9 mouse cellular contexts compared by ENCODE assay signal in genomic region chr6:82751031-82751430, GRCm38 (mm10). TPM values are rescaled to one million over a fixed set of nuclear protein-coding genes. Genes with fewer than 3 reads are reported as not detected.
DNase-seq lines count a peak whose midpoint lies in the region; ATAC-seq and TF ChIP-seq lines count a peak whose summit lies in the region.
"Had no signal": no experiment of that assay in that cellular context is flagged by ENCODE, and none has a peak within 500 bp of the region (broad histone marks: within the 10 kb centered on the region; RNA-seq: fewer than 3 reads in every experiment).

No protein-coding gene starts in this region.

- DNase-seq in cerebellum, adult 11-12 months: peak; percentile 31
- DNase-seq in cerebellum, adult 11 months: no peak
- DNase-seq in lung, adult 18-20 months: peak; percentile 39 to 54
- no peak for DNase-seq in lung, postnatal 25 days (ENCODE audit: low spot score)
- peak; percentile 87 for DNase-seq in gastrocnemius, adult 2 months
- peak; percentile 64 for DNase-seq in lung, postnatal 36 days
- DNase-seq in thymus, postnatal 25 days: no peak

- peak overlapping the region; percentile 97 for H3K27ac ChIP-seq in gastrocnemius, adult 2 months
- H3K27ac ChIP-seq: macrophage had no signal

- intact Hi-C loops in gastrocnemius, adult 2 months (cut with DNase I): loop anchor here (2.0 kb wide), 1 partner anchor 112 kb away; no protein-coding TSS in a partner anchor

- ATAC-seq in erythroid progenitor cell, adult 5-6 weeks (replicated peaks; ENCODE audit: low FRiP score, poor library complexity, severe bottlenecking): no peak

- peak overlapping the region; percentile 56 for H3K4me3 ChIP-seq in gastrocnemius, adult 2 months

- no peak for TF ChIP-seq CTCF in gastrocnemius, adult 2 months (IDR thresholded peaks at IDR 0.05)

RNA-seq across cellular contexts. Expression of gene Hk2, which starts 23.2 kb away (rescaled TPM):
- 100 to 1,000 TPM; 243 to 313 TPM for total RNA-seq in gastrocnemius, adult 2 months (2021)
- total RNA-seq in erythroid progenitor cell, adult 5-6 weeks (2015; ENCODE audit: low replicate concordance): 7.6 and 10.5 TPM in 2 replicates
- total RNA-seq in erythroid progenitor cell, adult 5-6 weeks (2017; ENCODE audit: low replicate concordance): 5.2 and 8.5 TPM in 2 replicates

RNA-seq across cellular contexts. Expression of gene Pole4, which starts 45.9 kb away (rescaled TPM):
- total RNA-seq in gastrocnemius, adult 2 months (2021): 10 to 100 TPM; 16.7 to 18.4 TPM
- total RNA-seq in erythroid progenitor cell, adult 5-6 weeks (2015; ENCODE audit: low replicate concordance): 14.7 and 19.5 TPM in 2 replicates
- total RNA-seq in erythroid progenitor cell, adult 5-6 weeks (2017; ENCODE audit: low replicate concordance): 16.3 and 28.5 TPM in 2 replicates

Comparison
In these comparisons a context has a peak if more than half of its experiments do, and no peak if none do; other contexts are left out.
1. DNase-seq: peak in cerebellum, adult 11-12 months (single experiment), lung, adult 18-20 months (2 of 2), gastrocnemius, adult 2 months (single experiment) and lung, postnatal 36 days (single experiment); none in cerebellum, adult 11 months (single experiment), lung, postnatal 25 days (single experiment) and thymus, postnatal 25 days (single experiment).
2. RNA of gene Hk2, which starts 23.2 kb away (total RNA-seq): 243 to 313 TPM in gastrocnemius, adult 2 months; 5.2 to 10.5 TPM in erythroid progenitor cell, adult 5-6 weeks; every median in the first group is over 10 times any median in the second.